Mouse (Mus musculus) heart, adult 2 months (tissue): ENCODE measurements around the gene Trmt61a. TPM values are rescaled to one million over a fixed set of nuclear protein-coding genes. Genes with fewer than 3 reads are reported as not detected.

Experiments used
- DNase-seq, 2 experiments: peaks; one replicate each; pipeline ENCODE4 v3.0.0; 2021
- H3K27ac ChIP-seq: fragments of 200-600 bp; 2 replicates; pipeline ENCODE4 v1.8.1; 2022
- H3K27me3 ChIP-seq: fragments of 200-500 bp; 2 replicates; pipeline ENCODE4 v1.6.1; 2012; ENCODE audit warnings: mild to moderate bottlenecking, low read length, inconsistent platforms, mixed read lengths; ENCODE audit not compliant: control insufficient read depth, insufficient read depth
- H3K36me3 ChIP-seq: fragments of 200-500 bp; 2 replicates; pipeline ENCODE4 v1.6.1; 2012; ENCODE audit warnings: low read length, inconsistent platforms; ENCODE audit not compliant: control insufficient read depth, insufficient read depth
- H3K4me1 ChIP-seq: fragments of 200-500 bp; 2 replicates; pipeline ENCODE4 v1.6.1; 2011; ENCODE audit warnings: low read length; ENCODE audit not compliant: control insufficient read depth, insufficient read depth
- H3K4me3 ChIP-seq: fragments of 200-600 bp; 2 replicates; pipeline ENCODE4 v1.8.1; 2022
- H3K79me2 ChIP-seq: fragments of 200-500 bp; replicated peaks from 2 replicates; pipeline ENCODE4 v1.6.1; 2012; ENCODE audit warnings: mild to moderate bottlenecking, inconsistent platforms, low read length, moderate library complexity, mixed read lengths; ENCODE audit not compliant: control insufficient read depth, insufficient read depth
- H3K9ac ChIP-seq: fragments of 200-500 bp; 2 replicates; pipeline ENCODE4 v1.6.1; 2012; ENCODE audit warnings: low read depth, mild to moderate bottlenecking, control low read depth, inconsistent platforms, low read length, mixed read lengths
- CTCF ChIP-seq: fragments of 200-600 bp; IDR thresholded peaks from 2 replicates; pipeline ENCODE4 v1.8.1; 2022; ENCODE audit warnings: antibody characterized with exemption, mild to moderate bottlenecking, moderate library complexity
- EP300 ChIP-seq: fragments of 200-500 bp; IDR thresholded peaks from 2 replicates; pipeline ENCODE4 v1.6.1; 2011; ENCODE audit warnings: low read depth, low read length, control low read depth; ENCODE audit not compliant: insufficient read depth
- POLR2A ChIP-seq: fragments of 200-500 bp; IDR thresholded peaks from 2 replicates; pipeline ENCODE4 v1.6.1; 2011; ENCODE audit warnings: mild to moderate bottlenecking, low read depth, low read length, control low read depth; ENCODE audit not compliant: insufficient read depth
- WGBS: fragments of 180-500 bp; shearing (Covaris S2); methylation state at CpG from one replicate; pipeline ENCODE4 v1.1.7; 2018; 5-methylcytosine and 5-hydroxymethylcytosine counted together
- intact Hi-C: fragments of 180-260 bp; cut with DNase I; formaldehyde crosslinking; loops from one replicate; pipeline ENCODE4 v1.15.1; 2025
- polyA plus RNA-seq: library from polyadenylated mRNA; depleted of rRNA; stranded (reverse); fragments of >200 nt; gene quantifications from 2 replicates; pipeline ENCODE4 v1.2.3, GENCODE M21; 2012
- total RNA-seq, 2 experiments: library from RNA; stranded (reverse); gene quantifications; 2 replicates each; pipeline ENCODE4 v1.2.3; 2021

The Trmt61a gene
- total and polyA plus RNA-seq, 3 experiments, result 4.5 to 11.8 (median 5.4) TPM

DNA sequence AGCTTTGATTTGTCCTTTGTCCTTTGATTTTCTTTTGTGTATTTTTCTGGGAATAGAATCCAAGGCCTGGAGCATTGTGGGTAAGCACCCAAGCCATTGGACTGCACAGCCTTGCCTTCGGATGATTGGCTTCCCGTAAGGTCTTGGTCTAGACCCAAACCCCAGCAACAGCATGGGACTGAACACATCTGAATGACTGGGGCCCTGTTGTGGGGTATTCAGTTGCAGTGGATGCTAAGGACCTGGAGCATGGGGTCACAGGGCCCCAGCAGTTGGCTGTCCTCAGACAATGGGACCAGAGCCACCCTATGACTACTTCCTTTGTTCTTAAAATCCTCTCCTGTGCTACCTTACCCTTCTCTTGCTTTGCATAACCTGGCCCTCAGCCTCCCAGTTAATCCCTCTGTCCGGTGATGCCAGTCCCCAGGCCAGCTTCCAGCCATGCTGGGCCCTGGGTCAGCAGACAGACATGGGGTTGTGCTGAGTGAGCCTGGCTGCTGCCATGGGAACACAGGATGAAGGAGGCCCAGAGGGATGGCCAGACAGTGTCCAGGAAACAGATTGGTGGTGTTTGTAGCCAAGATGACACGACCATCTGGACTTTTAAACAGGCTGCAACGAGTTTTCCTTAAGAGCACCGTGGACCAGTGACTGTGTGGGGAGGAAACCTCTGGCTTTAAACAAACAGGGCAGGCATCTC is 46.9 kb downstream of the Trmt61a start:
- TF ChIP-seq EP300 (peak; percentile 85), POLR2A (peak; percentile 71), CTCF (no peak)
- 37% methylated on average over 6 of the region's 6 CpGs for WGBS
- Histone ChIP-seq H3K27ac (peak overlapping the region; percentile 92), H3K4me1 (peaks cover 16% of the 10 kb centered on the region), H3K27me3 (no peaks in the 10 kb centered on the region), H3K79me2 (no peaks in the 10 kb centered on the region), H3K4me3 (no peak overlapping the region), H3K36me3 (no peaks in the 10 kb centered on the region), H3K9ac (no peak overlapping the region)
- peak; percentile 64 to 80 for DNase-seq
- intact Hi-C loops, result no loop called here

DNA sequence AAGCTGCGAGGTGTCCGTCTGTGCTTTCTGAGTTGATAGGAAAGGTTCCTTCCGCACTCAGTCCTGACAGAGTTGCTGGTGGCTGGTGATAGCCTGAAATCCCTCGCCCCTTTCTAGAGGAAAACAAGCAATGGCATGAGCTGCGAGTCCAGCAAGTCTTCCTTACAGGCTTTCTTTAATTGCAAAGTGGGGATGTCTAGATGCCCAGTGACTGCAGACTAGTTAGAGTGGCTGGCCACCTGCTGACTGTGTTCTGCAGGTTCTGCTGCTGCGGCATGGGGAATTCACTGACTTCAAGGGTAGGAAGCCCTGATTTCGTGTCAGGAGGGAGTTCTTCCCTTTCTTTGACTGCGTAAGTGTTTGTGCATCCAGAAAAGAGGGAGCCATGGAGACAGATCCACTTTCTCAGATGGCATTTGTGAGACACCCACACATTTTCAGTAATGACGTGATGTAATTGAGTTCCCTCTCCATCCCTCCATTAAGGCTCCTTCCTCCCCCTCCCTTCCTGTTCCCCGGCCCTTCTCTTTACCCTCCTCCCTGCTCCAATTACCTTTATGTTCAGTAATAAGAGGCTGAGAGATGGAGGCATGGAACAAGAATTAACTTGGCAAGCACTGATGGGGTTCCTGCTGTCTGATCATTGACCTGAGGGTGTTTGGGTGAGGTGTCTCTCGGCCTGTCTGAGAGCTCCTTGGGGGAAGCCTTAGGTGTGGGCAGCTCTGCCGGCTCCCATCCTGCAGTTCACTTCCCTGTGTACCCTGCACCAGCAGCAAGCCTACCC is 47.6 kb downstream of the Trmt61a start:
- WGBS, result 33% methylated on average over 12 of the region's 12 CpGs
- no peaks in the 10 kb centered on the region for H3K36me3 ChIP-seq
- TF ChIP-seq POLR2A (no peak), EP300 (no peak), CTCF (no peak)

GRCm38 (mm10) chr12:111726122-111726463 is 48.2 kb downstream of the Trmt61a start:
- intact Hi-C loops, result loop anchor here (2.0 kb wide), 1 partner anchor 21 kb away; no protein-coding TSS in a partner anchor
- H3K27ac ChIP-seq, result peak overlapping the region; percentile 92
- TF ChIP-seq EP300 (peak; percentile 97), POLR2A (peak; percentile 44; the same call in 1 of the 2 replicates), CTCF (no peak)
- H3K4me3 ChIP-seq, result no peak overlapping the region
- H3K4me1 ChIP-seq, result peaks cover 16% of the 10 kb centered on the region
- H3K27me3 ChIP-seq, result no peaks in the 10 kb centered on the region
- WGBS, result 24% methylated on average over 4 of the region's 4 CpGs
- H3K79me2 ChIP-seq, result no peaks in the 10 kb centered on the region
- peak overlapping the region; percentile 41 for H3K9ac ChIP-seq
- DNase-seq, result peak; percentile 67 to 82
- no peaks in the 10 kb centered on the region for H3K36me3 ChIP-seq

More for the DNA sequence above, 47.6 kb downstream of the Trmt61a start:
- Histone ChIP-seq H3K27ac (peak overlapping the region; percentile 92), H3K4me3 (no peak overlapping the region), H3K27me3 (no peaks in the 10 kb centered on the region), H3K4me1 (peaks cover 16% of the 10 kb centered on the region), H3K9ac (peak overlapping the region; percentile 41), H3K79me2 (no peaks in the 10 kb centered on the region)
- DNase-seq, result no peak
- intact Hi-C loops, result loop anchor here (2.0 kb wide), 1 partner anchor 21 kb away; no protein-coding TSS in a partner anchor

DNA sequence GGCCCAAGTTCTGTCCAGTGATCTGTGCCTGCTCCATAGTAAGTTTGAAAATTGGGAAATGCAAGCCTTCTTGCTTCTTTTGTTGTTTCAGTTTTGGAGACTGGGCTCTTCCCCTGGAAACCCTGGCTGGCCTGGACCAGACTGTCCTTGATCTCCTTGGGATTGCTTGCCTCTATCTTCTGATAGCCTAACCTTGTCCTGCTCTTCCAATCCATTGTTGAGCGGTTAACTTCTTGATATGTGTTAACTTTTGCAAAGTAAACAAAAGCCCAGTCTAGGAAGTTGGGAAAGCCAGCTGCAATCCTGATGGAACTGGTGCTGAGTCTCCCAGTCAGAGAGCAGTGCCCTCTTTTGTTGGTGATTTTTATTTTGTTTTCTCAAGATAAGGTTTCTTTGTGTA is 50.1 kb downstream of the Trmt61a start:
- H3K36me3 ChIP-seq, result no peaks in the 10 kb centered on the region
- peaks cover 19% of the 10 kb centered on the region for H3K4me1 ChIP-seq
- DNase-seq, result no peak
- TF ChIP-seq EP300, result no peak
- no peak for TF ChIP-seq POLR2A
- no peak for TF ChIP-seq CTCF
- WGBS, result 65% methylated on average over 1 of the region's 1 CpGs
- H3K9ac ChIP-seq, result no peak overlapping the region
- no peaks in the 10 kb centered on the region for H3K27me3 ChIP-seq
- no peak overlapping the region for H3K4me3 ChIP-seq
- H3K79me2 ChIP-seq, result no peaks in the 10 kb centered on the region
- intact Hi-C loops, result loop anchor here (2.0 kb wide), 1 partner anchor 23 kb away; no protein-coding TSS in a partner anchor
- no peak overlapping the region for H3K27ac ChIP-seq

- H3K9ac ChIP-seq, result no peak overlapping the region
- intact Hi-C loops, result loop anchor here (1.0 to 5.0 kb wide), 3 partner anchors 19 to 80 kb away; partner anchors contain the start of genes Apopt1 and Bag5
- peak overlapping the region; percentile 47 for H3K27ac ChIP-seq
- DNase-seq, result peak; percentile 90
- no peaks in the 10 kb centered on the region for H3K27me3 ChIP-seq
- H3K36me3 ChIP-seq, result no peaks in the 10 kb centered on the region
- TF ChIP-seq EP300 (peak; percentile 98), CTCF (peak; percentile 18), POLR2A (0 out of 2 replicates have a peak, but pooled peaks have one; percentile 27)
- H3K79me2 ChIP-seq, result no peaks in the 10 kb centered on the region
- H3K4me3 ChIP-seq, result no peak overlapping the region
- WGBS, result 25% methylated on average over 30 of the region's 30 CpGs
- H3K4me1 ChIP-seq, result peaks cover 7% of the 10 kb centered on the region
Measured at GRCm38 (mm10) chr12:111731822-111732807, 54.2 kb downstream of the Trmt61a start.
